Comparison of ENCODE assay signal across 15 mouse cellular contexts in genomic region chr4:100271736-100272127, GRCm38 (mm10).
"Had no signal": no experiment of that assay in that cellular context is flagged by ENCODE, and none has a peak within 500 bp of the region (broad histone marks: within the 10 kb centered on the region; RNA-seq: fewer than 3 reads in every experiment).

No protein-coding gene starts in this region.

- H3K27ac ChIP-seq: hindbrain, postnatal 0 days; layer of hippocampus, adult 2 months; limb, embryonic 12.5 days; liver, embryonic 13.5 days; midbrain, embryonic 12.5 days; neural tube, embryonic 15.5 days; stomach, postnatal 0 days had no signal

- H3K4me1 ChIP-seq: limb, embryonic 12.5 days; liver, embryonic 13.5 days; midbrain, embryonic 12.5 days; neural tube, embryonic 15.5 days had no signal

- H3K4me2 ChIP-seq: limb, embryonic 12.5 days; liver, embryonic 13.5 days; midbrain, embryonic 12.5 days; neural tube, embryonic 15.5 days had no signal

- H3K27me3 ChIP-seq: limb, embryonic 12.5 days; liver, embryonic 13.5 days; midbrain, embryonic 12.5 days; neural tube, embryonic 15.5 days had no signal

- DNase-seq: kidney, adult 11 months; kidney, adult 9 months; kidney, postnatal 36 days; liver; liver, embryonic 13.5 days; liver, postnatal 0 days; right cerebral cortex, adult 18-20 months; thymus, postnatal 4 days had no signal

- H3K9me3 ChIP-seq: limb, embryonic 12.5 days; liver, embryonic 13.5 days; midbrain, embryonic 12.5 days; neural tube, embryonic 15.5 days had no signal

- H3K36me3 ChIP-seq: limb, embryonic 12.5 days; liver, embryonic 13.5 days; midbrain, embryonic 12.5 days; neural tube, embryonic 15.5 days had no signal

- H3K9ac ChIP-seq: limb, embryonic 12.5 days; liver, embryonic 13.5 days; liver, postnatal 0 days; midbrain, embryonic 12.5 days; neural tube, embryonic 15.5 days had no signal

- H3K4me3 ChIP-seq: layer of hippocampus, adult 2 months; limb, embryonic 12.5 days; liver, embryonic 13.5 days; midbrain, embryonic 12.5 days; myocyte; neural tube, embryonic 15.5 days had no signal

- ATAC-seq: hindbrain, postnatal 0 days; liver, postnatal 0 days had no signal
